Comparison of ENCODE assay signal across 9 mouse cellular contexts in genomic region chr16:38758104-38758861, GRCm38 (mm10). TPM values are rescaled to one million over a fixed set of nuclear protein-coding genes. Genes with fewer than 3 reads are reported as not detected.
DNase-seq lines count a peak whose midpoint lies in the region; ATAC-seq and TF ChIP-seq lines count a peak whose summit lies in the region.
"Had no signal": no experiment of that assay in that cellular context is flagged by ENCODE, and none has a peak within 500 bp of the region (broad histone marks: within the 10 kb centered on the region; RNA-seq: fewer than 3 reads in every experiment).

No protein-coding gene starts in this region.

- no peaks in the 10 kb centered on the region for H3K4me1 ChIP-seq in forebrain, postnatal 0 days (ENCODE audit: insufficient read depth)
- no peaks in the 10 kb centered on the region; the same call in 1 of the 2 replicates for H3K4me1 ChIP-seq in forebrain, embryonic 12.5 days
- H3K4me1 ChIP-seq in brown adipose tissue, adult 24 weeks (ENCODE audit: control insufficient read depth, insufficient read depth, insufficient read length, low read length) = peaks cover 31% of the 10 kb centered on the region
- H3K4me1 ChIP-seq in lung, embryonic 16.5 days (replicated peaks; ENCODE audit: control insufficient read depth, insufficient read depth, low read length) = peaks cover 22% of the 10 kb centered on the region

- H3K27me3 ChIP-seq in forebrain, postnatal 0 days (ENCODE audit: insufficient read depth, low read length) = no peaks in the 10 kb centered on the region
- H3K27me3 ChIP-seq in forebrain, embryonic 12.5 days = no peaks in the 10 kb centered on the region
- H3K27me3 ChIP-seq in lung, embryonic 16.5 days (ENCODE audit: control insufficient read depth, insufficient read depth, low read depth, low read length) = no peaks in the 10 kb centered on the region

- no peak for DNase-seq in forebrain, postnatal 0 days
- peak; percentile 47 for DNase-seq in kidney, adult 18-20 months
- DNase-seq in neural tube, embryonic 10.5 days (ENCODE audit: extremely low spot score, low spot score) = no peak
- DNase-seq in left cerebral cortex, adult 8-10 months (ENCODE audit: low spot score in 2 of 2) = no peak
- DNase-seq in gastrocnemius, postnatal 14 days = no peak

- intact Hi-C loops in gastrocnemius, postnatal 14 days (cut with DNase I; ENCODE audit: low total_unique reads) = no loop called here

- TF ChIP-seq CTCF in forebrain, postnatal 0 days (IDR thresholded peaks at IDR 0.05; ENCODE audit: low read depth) = 0 out of 2 replicates have a peak, but pooled peaks have one; percentile 10

- 86% methylated on average over 12 of the region's 12 CpGs for WGBS in forebrain, postnatal 0 days
- 91% methylated on average over 12 of the region's 12 CpGs for WGBS in forebrain, embryonic 12.5 days
- WGBS in lung, embryonic 16.5 days = 70% methylated on average over 12 of the region's 12 CpGs

- no peak overlapping the region for H3K4me3 ChIP-seq in forebrain, postnatal 0 days (ENCODE audit: low read depth, low read length)
- H3K4me3 ChIP-seq in forebrain, embryonic 12.5 days (replicated peaks) = no peak overlapping the region
- no peak overlapping the region for H3K4me3 ChIP-seq in brown adipose tissue, adult 24 weeks (ENCODE audit: insufficient read depth, low read depth, low read length)
- no peak overlapping the region for H3K4me3 ChIP-seq in lung, embryonic 16.5 days (ENCODE audit: low read length)
- H3K4me3 ChIP-seq: midbrain, embryonic 10.5 days had no signal

- no peak overlapping the region for H3K27ac ChIP-seq in forebrain, postnatal 0 days (ENCODE audit: low read depth, low read length)
- no peak overlapping the region for H3K27ac ChIP-seq in forebrain, embryonic 12.5 days
- H3K27ac ChIP-seq in brown adipose tissue, adult 24 weeks (replicated peaks; ENCODE audit: low read depth, low read length) = peak overlapping the region; percentile 93
- peak overlapping the region; percentile 45; the same call in 1 of the 2 replicates for H3K27ac ChIP-seq in lung, embryonic 16.5 days (ENCODE audit: low read length)
- H3K27ac ChIP-seq: midbrain, embryonic 10.5 days had no signal

- H3K36me3 ChIP-seq in forebrain, postnatal 0 days (ENCODE audit: insufficient read depth) = peaks cover 39% of the 10 kb centered on the region
- peaks cover 23% of the 10 kb centered on the region; the same call in 1 of the 2 replicates for H3K36me3 ChIP-seq in forebrain, embryonic 12.5 days (replicated peaks)
- peaks cover 4% of the 10 kb centered on the region for H3K36me3 ChIP-seq in lung, embryonic 16.5 days (ENCODE audit: control insufficient read depth, insufficient read depth, low read length)

- no peaks in the 10 kb centered on the region for H3K9me3 ChIP-seq in forebrain, postnatal 0 days (ENCODE audit: low read length)
- H3K9me3 ChIP-seq in forebrain, embryonic 12.5 days = no peaks in the 10 kb centered on the region
- no peaks in the 10 kb centered on the region for H3K9me3 ChIP-seq in lung, embryonic 16.5 days (ENCODE audit: control insufficient read depth, low read length)
- H3K9me3 ChIP-seq: midbrain, embryonic 10.5 days had no signal

- H3K4me2 ChIP-seq in forebrain, postnatal 0 days (ENCODE audit: low read depth) = no peak overlapping the region
- H3K4me2 ChIP-seq in forebrain, embryonic 12.5 days = no peak overlapping the region
- no peak overlapping the region for H3K4me2 ChIP-seq in lung, embryonic 16.5 days (ENCODE audit: low read depth, low read length)

- no peak overlapping the region for H3K9ac ChIP-seq in forebrain, postnatal 0 days
- no peak overlapping the region for H3K9ac ChIP-seq in forebrain, embryonic 12.5 days
- H3K9ac ChIP-seq in lung, embryonic 16.5 days (ENCODE audit: low read length) = no peak overlapping the region

- no peak for ATAC-seq in forebrain, postnatal 0 days
- ATAC-seq in forebrain, embryonic 12.5 days (ENCODE audit: low FRiP score) = no peak
- no peak for ATAC-seq in lung, embryonic 16.5 days (ENCODE audit: low read depth)

RNA-seq across cellular contexts. Expression of gene B4galt4, which starts 16.2 kb away (rescaled TPM):
- total RNA-seq in forebrain, postnatal 0 days (2014; rRNA removed) = 25.0 and 32.9 TPM in 2 replicates
- polyA plus RNA-seq in forebrain, postnatal 0 days (2015; fragmentation: Nextera tagmentation; extraction: Ambion mirVana) = 26.6 and 27.3 TPM in 2 replicates
- polyA plus RNA-seq in forebrain, embryonic 12.5 days (2016; fragmentation: Nextera tagmentation; extraction: Ambion mirVana) = 21.1 and 25.6 TPM in 2 replicates
- polyA plus RNA-seq in brown adipose tissue, adult 24 weeks (2012; ENCODE audit: insufficient read depth, insufficient read length, missing spikeins) = 2.4 and 3.5 TPM in 2 replicates
- 34.7 and 38.1 TPM in 2 replicates for polyA plus RNA-seq in lung, embryonic 16.5 days (2015; fragmentation: Nextera tagmentation; extraction: Ambion mirVana)
- 10 to 100 TPM; 19.8 to 25.0 (median 22.4) TPM for total RNA-seq in left cerebral cortex, adult 8-10 months (2022)
- 1 to 10 TPM; 3.6 to 5.7 TPM for total RNA-seq in gastrocnemius, postnatal 14 days (2021)

RNA-seq across cellular contexts. Expression of gene Upk1b, which starts 41.8 kb away (rescaled TPM):
- total RNA-seq in forebrain, postnatal 0 days (2014; rRNA removed) = 0.15 and 1.3 TPM in 2 replicates
- polyA plus RNA-seq in forebrain, postnatal 0 days (2015; fragmentation: Nextera tagmentation; extraction: Ambion mirVana) = 0.57 and 0.62 TPM in 2 replicates
- 1.1 and 1.9 TPM in 2 replicates for polyA plus RNA-seq in forebrain, embryonic 12.5 days (2016; fragmentation: Nextera tagmentation; extraction: Ambion mirVana)
- polyA plus RNA-seq in brown adipose tissue, adult 24 weeks (2012; ENCODE audit: insufficient read depth, insufficient read length, missing spikeins) = not detected in 2 replicates
- polyA plus RNA-seq in lung, embryonic 16.5 days (2015; fragmentation: Nextera tagmentation; extraction: Ambion mirVana) = 14.8 and 20.6 TPM in 2 replicates
- total RNA-seq in left cerebral cortex, adult 8-10 months (2022) = 1 to 10 TPM; 2.2 to 3.7 (median 2.5) TPM
- total RNA-seq in gastrocnemius, postnatal 14 days (2021) = not detected

RNA-seq across cellular contexts. Expression of gene Arhgap31, which starts 45.2 kb away (rescaled TPM):
- 7.7 and 9.6 TPM in 2 replicates for total RNA-seq in forebrain, postnatal 0 days (2014; rRNA removed)
- 1.8 and 2.4 TPM in 2 replicates for polyA plus RNA-seq in forebrain, postnatal 0 days (2015; fragmentation: Nextera tagmentation; extraction: Ambion mirVana)
- polyA plus RNA-seq in forebrain, embryonic 12.5 days (2016; fragmentation: Nextera tagmentation; extraction: Ambion mirVana) = 6.4 and 8.8 TPM in 2 replicates
- polyA plus RNA-seq in brown adipose tissue, adult 24 weeks (2012; ENCODE audit: insufficient read depth, insufficient read length, missing spikeins) = 7.5 and 9.7 TPM in 2 replicates
- 21.5 and 23.9 TPM in 2 replicates for polyA plus RNA-seq in lung, embryonic 16.5 days (2015; fragmentation: Nextera tagmentation; extraction: Ambion mirVana)
- 10 to 100 TPM; 16.6 to 20.1 (median 18.3) TPM for total RNA-seq in left cerebral cortex, adult 8-10 months (2022)
- total RNA-seq in gastrocnemius, postnatal 14 days (2021) = 10 to 100 TPM; 20.8 to 22.6 TPM

Comparison
In these comparisons a context has a peak if more than half of its experiments do, and no peak if none do; other contexts are left out.
1. H3K27ac ChIP-seq: peak in brown adipose tissue, adult 24 weeks (single experiment) and lung, embryonic 16.5 days (single experiment); none in forebrain, postnatal 0 days (single experiment) and forebrain, embryonic 12.5 days (single experiment).